Mouse (Mus musculus) c-Kit-negative CD71-positive TER-119-positive erythroid progenitor cells, embryonic 14.5 days (primary cell): Measurements from ENCODE around the gene Gm5796.
"Not testable (repeated sequence)": the region's sequence is repeated elsewhere in the genome, so short reads cannot be mapped to it uniquely, and the experiment has no call there.

ENCODE experiments used
- DNase-seq: peaks from one replicate; pipeline ENCODE4 v3.0.0-alpha.2; 2013; ENCODE audit warnings: low read depth, low spot score

The Gm5796 gene

GRCm38 (mm10) chr14:4023641-4024040 is at the start of gene Gm5796:
Gene Gm5796 (plus strand): TSS chr14:4023941.
- not testable (repeated sequence) for DNase-seq

GRCm38 (mm10) chr14:3998094-3998493 is 25.6 kb upstream of the Gm5796 start, which contains the start of gene Gm3099:
Gene Gm3099 (plus strand): TSS chr14:3998394.
- not testable (repeated sequence) for DNase-seq

GRCm38 (mm10) chr14:4083820-4084219 is 60.1 kb downstream of the Gm5796 start, which contains the start of gene Gm3115:
Gene Gm3115 (plus strand): TSS chr14:4084120.
- not testable (repeated sequence) for DNase-seq
